Mouse (Mus musculus) kidney, adult 2 months (tissue): Measurements from ENCODE around the gene Foxn4. TPM values are rescaled to one million over a fixed set of nuclear protein-coding genes. Genes with fewer than 3 reads are reported as not detected.
A peak's percentile ranks its signal among the peaks of the same experiment; 100 is the strongest.

Experiments used
- DNase-seq: peaks from one replicate; pipeline ENCODE4 v3.0.0; 2021
- H3K27ac ChIP-seq: fragments of 200-500 bp; 2 replicates; pipeline ENCODE4 v1.5.1; 2012; ENCODE audit warnings: low read depth, low read length, control low read depth, inconsistent platforms; ENCODE audit not compliant: insufficient read depth
- H3K27me3 ChIP-seq: fragments of 200-500 bp; replicated peaks from 2 replicates; pipeline ENCODE4 v1.6.1; 2012; ENCODE audit warnings: mild to moderate bottlenecking, moderate library complexity, low read length, inconsistent platforms; ENCODE audit not compliant: control insufficient read depth, insufficient read depth
- H3K36me3 ChIP-seq: fragments of 200-500 bp; 2 replicates; pipeline ENCODE4 v1.6.1; 2012; ENCODE audit warnings: mild to moderate bottlenecking, moderate library complexity, low read length, inconsistent platforms; ENCODE audit not compliant: control insufficient read depth, insufficient read depth
- H3K4me1 ChIP-seq: fragments of 200-500 bp; 2 replicates; pipeline ENCODE4 v1.6.1; 2011; ENCODE audit warnings: low read length; ENCODE audit not compliant: control insufficient read depth, insufficient read depth
- H3K4me3 ChIP-seq: fragments of 200-500 bp; 2 replicates; pipeline ENCODE4 v1.5.1; 2011; ENCODE audit warnings: mild to moderate bottlenecking, low read depth, low read length, control low read depth; ENCODE audit not compliant: insufficient read depth
- CTCF ChIP-seq: fragments of 200-500 bp; conservative IDR thresholded peaks from 2 replicates; pipeline ENCODE4 v1.5.1; 2011; ENCODE audit warnings: low read depth, mild to moderate bottlenecking, control low read depth, low read length, moderate library complexity, mixed read lengths; ENCODE audit not compliant: insufficient read depth, insufficient read length
- POLR2A ChIP-seq: fragments of 200-500 bp; IDR thresholded peaks from one replicate; pipeline ENCODE4 v1.6.1; 2011; ENCODE audit warnings: low read depth, low read length, control low read depth
- WGBS: fragments of 180-500 bp; shearing (Covaris S2); methylation state at CpG from one replicate; pipeline ENCODE4 v1.1.7; 2018; 5-methylcytosine and 5-hydroxymethylcytosine counted together
- polyA plus RNA-seq: library from polyadenylated mRNA; depleted of rRNA; stranded (reverse); fragments of >200 nt; gene quantifications from 2 replicates; pipeline ENCODE4 v1.2.3, GENCODE M21; 2012; rRNA removed

Foxn4 gene
- polyA plus RNA-seq, result not detected in 2 replicates

- under 1% methylated on average over 52 of the region's 56 CpGs for WGBS
- Histone ChIP-seq H3K27ac (no peak within 1 kb of the TSS), H3K4me3 (no peak within 1 kb of the TSS), H3K36me3 (no peaks in the 10 kb centered on the region), H3K4me1 (no peaks in the 10 kb centered on the region), H3K27me3 (no peaks in the 10 kb centered on the region)
- no peak for TF ChIP-seq POLR2A
- TF ChIP-seq CTCF, result no peak
- no peak for DNase-seq
Observed at GRCm38 (mm10) chr5:114273693-114274402, at the start of gene Foxn4. Gene Foxn4, minus strand, starts transcription at chr5:114273807.

GRCm38 (mm10) chr5:114323105-114323790, 49.6 kb upstream of the Foxn4 start:
- no peaks in the 10 kb centered on the region for H3K27me3 ChIP-seq
- DNase-seq, result no peak
- no peak overlapping the region for H3K27ac ChIP-seq
- no peaks in the 10 kb centered on the region for H3K4me1 ChIP-seq
- H3K4me3 ChIP-seq, result no peak overlapping the region
- TF ChIP-seq CTCF (no peak), POLR2A (no peak)
- H3K36me3 ChIP-seq, result no peaks in the 10 kb centered on the region
- 66% methylated on average over 25 of the region's 25 CpGs for WGBS

- no peaks in the 10 kb centered on the region for H3K36me3 ChIP-seq
- H3K27ac ChIP-seq, result no peak overlapping the region
- no peaks in the 10 kb centered on the region for H3K4me1 ChIP-seq
- H3K4me3 ChIP-seq, result no peak overlapping the region
- 44% methylated on average over 11 of the region's 11 CpGs for whole genome bisulfite sequencing
- H3K27me3 ChIP-seq, result no peaks in the 10 kb centered on the region
- DNase-seq, result no peak
- no peak for TF ChIP-seq POLR2A
Observed at GRCm38 (mm10) chr5:114309680-114310036, 36.1 kb upstream of the Foxn4 start.

GRCm38 (mm10) chr5:114308765-114309679, 35.4 kb upstream of the Foxn4 start:
- Histone ChIP-seq H3K36me3 (no peaks in the 10 kb centered on the region), H3K4me3 (no peak overlapping the region), H3K4me1 (no peaks in the 10 kb centered on the region), H3K27ac (no peak overlapping the region), H3K27me3 (no peaks in the 10 kb centered on the region)
- TF ChIP-seq CTCF, result peak; percentile 44
- no peak for TF ChIP-seq POLR2A
- WGBS, result 41% methylated on average over 18 of the region's 18 CpGs
- DNase-seq, result peak; percentile 29

- Histone ChIP-seq H3K4me1 (no peaks in the 10 kb centered on the region), H3K27me3 (no peaks in the 10 kb centered on the region), H3K27ac (no peak overlapping the region), H3K4me3 (no peak overlapping the region), H3K36me3 (no peaks in the 10 kb centered on the region)
- no peak for TF ChIP-seq CTCF
- no peak for TF ChIP-seq POLR2A
- no peak for DNase-seq
- 35% methylated on average over 5 of the region's 5 CpGs for WGBS
Observed at GRCm38 (mm10) chr5:114306496-114306895, 32.9 kb upstream of the Foxn4 start.

- H3K27me3 ChIP-seq, result no peaks in the 10 kb centered on the region
- no peak overlapping the region for H3K4me3 ChIP-seq
- DNase-seq, result no peak
- H3K27ac ChIP-seq, result no peak overlapping the region
- no peak for TF ChIP-seq CTCF
- no peak for TF ChIP-seq POLR2A
- H3K4me1 ChIP-seq, result no peaks in the 10 kb centered on the region
- 71% methylated on average over 6 of the region's 6 CpGs for WGBS
- no peaks in the 10 kb centered on the region for H3K36me3 ChIP-seq
Observed at GRCm38 (mm10) chr5:114303166-114303565, 29.6 kb upstream of the Foxn4 start.

- no peaks in the 10 kb centered on the region for H3K4me1 ChIP-seq
- no peaks in the 10 kb centered on the region for H3K27me3 ChIP-seq
- no peak overlapping the region for H3K4me3 ChIP-seq
- TF ChIP-seq CTCF (no peak), POLR2A (no peak)
- no peak overlapping the region for H3K27ac ChIP-seq
- WGBS, result 84% methylated on average over 24 of the region's 24 CpGs
- no peak for DNase-seq
- H3K36me3 ChIP-seq, result no peaks in the 10 kb centered on the region
Observed at GRCm38 (mm10) chr5:114299883-114300610, 26.4 kb upstream of the Foxn4 start.
